Mouse (Mus musculus) kidney, adult 8-10 months (tissue): Measurements from ENCODE around the gene Tbc1d14.

Experiments
- DNase-seq, 2 experiments: peaks; one replicate each; pipeline ENCODE4 v3.0.0; 2022

Gene Tbc1d14

DNA sequence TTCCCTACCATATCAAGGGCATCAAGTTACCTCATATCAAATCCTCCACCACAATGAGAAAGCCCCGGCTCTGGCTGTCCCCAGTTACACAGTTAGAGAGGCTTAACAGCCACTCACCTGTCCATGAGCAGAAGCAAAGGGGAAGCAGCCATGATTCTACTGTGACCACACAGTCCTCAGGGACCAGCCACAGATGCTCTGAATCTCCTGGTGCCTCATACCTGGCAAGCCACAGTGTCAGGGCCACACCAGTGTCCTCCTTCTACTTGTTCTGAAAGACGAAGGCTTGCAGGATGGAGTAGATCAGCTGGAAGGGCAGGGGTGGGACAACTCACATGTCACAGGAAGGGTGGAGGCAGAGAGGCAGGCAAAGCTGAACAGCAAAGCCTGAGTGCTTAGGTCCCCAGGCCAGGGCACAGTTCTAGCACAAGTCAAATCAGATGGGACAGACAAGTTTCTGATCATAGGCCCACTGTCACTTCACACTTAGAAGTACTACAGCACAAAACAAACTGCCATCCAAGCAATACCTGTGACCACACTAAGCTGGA lies 39.9 kb downstream of the Tbc1d14 start:
- DNase-seq: no peak

DNA sequence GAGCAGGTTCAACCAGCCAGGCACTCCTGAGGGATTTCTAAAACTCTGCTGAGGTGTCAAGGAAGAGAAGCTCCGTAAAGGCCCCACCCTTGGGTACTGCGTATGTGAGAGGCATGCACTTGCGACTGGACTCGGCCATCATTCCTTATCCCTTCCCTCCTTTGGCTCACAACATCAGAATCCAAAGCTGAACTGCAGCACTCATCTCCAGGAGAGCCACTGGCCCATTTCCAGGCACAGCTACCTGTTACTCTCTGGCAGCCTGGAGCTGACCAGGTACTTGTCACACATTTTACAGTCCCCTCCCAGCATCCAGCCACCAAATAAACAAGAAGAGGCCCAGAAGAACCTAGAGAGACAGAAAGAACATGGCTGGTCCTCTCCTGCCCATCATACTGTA lies 40.7 kb downstream of the Tbc1d14 start:
- no peak for DNase-seq

DNA sequence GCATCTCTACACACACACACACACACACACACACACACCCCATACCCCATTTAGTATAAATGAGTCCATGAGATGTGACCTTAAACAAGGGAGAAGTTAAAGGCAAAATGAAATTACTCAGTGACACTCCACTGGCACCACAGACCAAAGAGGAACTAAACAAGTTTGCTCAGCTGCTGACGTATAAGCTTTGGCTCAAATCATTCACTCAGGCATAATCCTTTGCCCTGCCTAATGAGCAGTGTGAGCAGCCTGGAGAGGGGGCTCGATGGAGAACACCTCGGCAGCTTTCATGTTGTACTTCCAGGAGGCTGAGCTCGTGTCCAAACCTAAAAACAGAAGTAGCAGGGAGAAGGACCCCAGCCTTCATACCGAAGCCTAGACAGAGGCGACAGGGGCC lies 43.8 kb downstream of the Tbc1d14 start:
- DNase-seq: no peak

DNA sequence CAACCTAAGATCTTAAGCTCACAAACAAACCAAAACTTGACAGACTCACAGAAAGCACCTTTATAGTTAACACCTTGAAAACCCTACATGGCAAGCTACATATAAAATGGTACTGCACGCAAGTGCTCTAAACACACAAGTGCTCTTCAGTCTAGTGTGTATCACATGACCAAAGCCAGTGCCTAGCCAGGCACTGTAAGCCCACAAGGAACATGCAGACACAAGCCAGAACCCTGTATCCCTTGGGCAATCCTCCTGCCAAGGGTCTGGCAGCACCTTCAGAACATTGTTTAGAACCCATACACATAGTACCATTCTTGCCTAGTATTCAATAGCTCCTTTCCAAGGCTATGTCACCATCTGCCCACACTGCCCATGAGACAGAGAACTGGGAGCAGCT lies 48.3 kb downstream of the Tbc1d14 start:
- DNase-seq: no peak

DNA sequence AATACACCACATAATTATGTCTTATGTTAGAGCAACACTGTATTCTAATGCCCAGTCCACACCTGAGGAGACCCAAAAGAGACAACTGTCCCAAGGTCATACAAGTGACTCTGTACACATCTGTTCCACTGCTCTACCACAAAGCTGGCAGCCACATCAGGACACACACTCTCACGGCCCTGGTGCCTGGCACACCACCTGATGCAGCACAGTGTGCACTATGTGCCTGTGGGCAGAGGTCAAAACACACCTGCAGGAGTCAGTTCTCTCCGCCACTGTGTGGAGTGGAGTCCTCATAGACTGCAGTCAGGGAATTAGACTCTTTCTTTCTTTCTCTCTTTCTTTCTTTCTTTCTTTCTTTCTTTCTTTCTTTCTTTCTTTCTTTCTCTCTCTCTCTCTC lies 52.1 kb downstream of the Tbc1d14 start:
- peak; percentile 62 to 68 for DNase-seq

DNA sequence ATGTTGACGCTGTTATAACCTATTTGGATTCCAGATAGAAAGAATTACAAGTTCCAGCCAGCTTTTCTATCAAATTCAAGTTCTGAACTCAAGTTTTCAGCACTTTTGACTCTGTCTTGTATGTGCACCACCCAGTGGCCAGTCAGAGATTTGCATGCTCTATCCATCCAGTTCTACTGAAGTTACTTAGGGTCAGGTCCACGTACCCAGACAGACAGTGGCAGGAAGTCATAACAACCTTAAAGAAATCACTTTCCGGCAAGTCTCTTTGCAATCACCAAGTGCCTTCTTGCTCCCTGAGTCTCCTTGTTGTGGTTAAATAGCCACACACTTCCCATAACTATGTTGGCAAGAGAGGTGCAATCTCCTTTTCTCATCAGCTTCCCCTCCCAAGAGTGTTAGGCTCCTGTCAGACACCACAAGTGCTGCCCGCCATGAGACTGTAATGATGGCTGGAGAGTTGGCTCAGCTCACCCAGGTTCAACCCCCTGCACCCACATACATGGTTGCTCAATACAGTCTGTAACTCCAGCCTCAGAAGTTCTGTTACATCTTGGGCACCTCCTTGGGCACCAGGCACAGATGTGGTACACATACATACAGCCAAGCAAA lies 54.4 kb downstream of the Tbc1d14 start:
- peak in 1 of 2 experiments; percentile 75 for DNase-seq

DNA sequence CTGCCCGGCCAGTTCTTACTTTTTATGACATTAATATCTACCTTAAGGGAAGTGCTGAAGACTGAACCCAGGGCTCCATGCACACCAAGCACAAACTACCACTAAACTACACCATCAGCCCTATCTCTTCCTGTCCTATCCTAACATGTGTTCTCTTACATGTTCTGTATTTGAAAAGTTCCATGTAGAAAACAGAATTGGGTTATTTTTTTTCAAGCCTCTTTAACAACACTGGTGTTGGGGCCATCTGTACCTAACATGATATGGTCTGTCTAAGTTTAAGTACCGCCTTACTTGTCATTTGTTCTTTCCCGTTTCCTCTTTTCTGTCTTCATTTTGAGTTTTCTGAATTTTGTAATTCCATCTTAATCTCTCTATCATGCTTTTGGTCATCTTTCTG lies 56.7 kb downstream of the Tbc1d14 start:
- DNase-seq: no peak

DNA sequence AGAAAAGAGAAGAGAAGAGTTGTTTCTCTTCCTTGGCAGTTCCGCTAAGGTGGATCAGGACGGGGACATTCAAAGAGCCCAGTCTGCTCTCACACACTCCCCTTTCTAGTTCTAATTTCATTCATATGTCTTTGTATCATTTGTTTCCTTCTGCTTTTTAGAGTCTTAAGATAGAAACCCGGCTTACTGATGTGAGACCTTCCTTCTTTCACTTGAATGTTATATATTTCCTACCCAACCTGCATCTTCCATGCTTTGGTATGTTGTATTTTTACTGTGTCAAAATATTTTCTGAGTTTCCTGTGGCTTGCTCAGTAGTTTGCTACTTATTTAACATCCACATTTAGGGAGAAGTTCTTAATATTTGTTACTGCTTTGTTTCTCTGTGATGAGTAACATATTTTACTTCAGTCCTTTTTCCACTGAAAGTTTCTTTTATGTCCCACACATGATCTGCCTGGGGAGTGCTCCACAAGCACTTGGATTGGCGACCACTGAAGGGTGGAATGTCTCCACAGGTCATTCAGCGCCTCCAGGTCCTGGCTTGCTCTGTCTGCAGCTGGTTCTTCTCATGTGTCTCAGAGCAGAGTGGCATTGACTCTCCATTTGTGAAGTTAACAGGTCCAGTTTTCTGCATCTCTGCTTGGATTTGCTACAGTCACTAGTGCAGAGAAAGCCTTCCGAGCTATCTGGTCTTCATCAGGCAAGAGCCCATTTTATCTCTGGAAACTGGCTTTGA lies 57.5 kb downstream of the Tbc1d14 start:
- no peak for DNase-seq

DNA sequence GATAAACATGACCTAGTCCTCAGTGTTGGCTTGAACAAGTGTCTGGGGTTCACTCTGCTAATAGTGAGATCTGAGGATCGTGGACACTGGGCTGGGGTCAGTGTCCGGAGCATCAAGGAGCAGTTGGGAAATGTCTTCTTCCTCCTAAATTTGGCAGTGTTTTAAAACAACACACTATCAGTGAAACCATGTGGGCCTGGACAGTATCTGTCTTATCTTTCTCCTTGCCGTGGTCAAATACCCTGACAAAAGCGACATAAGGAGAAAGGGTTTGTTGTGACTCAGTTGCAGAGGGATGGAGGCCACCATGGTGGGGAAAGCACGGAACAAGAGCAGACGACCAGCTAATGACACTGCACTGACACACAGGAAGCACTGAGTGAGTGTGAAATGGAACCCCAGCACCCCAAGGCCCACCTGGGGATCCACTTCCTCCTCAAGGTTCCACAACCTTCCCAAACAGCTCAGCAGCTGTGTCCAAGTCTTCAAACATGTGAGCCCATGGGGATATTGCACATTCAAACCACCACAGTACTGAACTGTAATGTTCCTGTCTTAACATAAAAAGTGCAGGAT lies 58.5 kb downstream of the Tbc1d14 start:
- no peak for DNase-seq

DNA sequence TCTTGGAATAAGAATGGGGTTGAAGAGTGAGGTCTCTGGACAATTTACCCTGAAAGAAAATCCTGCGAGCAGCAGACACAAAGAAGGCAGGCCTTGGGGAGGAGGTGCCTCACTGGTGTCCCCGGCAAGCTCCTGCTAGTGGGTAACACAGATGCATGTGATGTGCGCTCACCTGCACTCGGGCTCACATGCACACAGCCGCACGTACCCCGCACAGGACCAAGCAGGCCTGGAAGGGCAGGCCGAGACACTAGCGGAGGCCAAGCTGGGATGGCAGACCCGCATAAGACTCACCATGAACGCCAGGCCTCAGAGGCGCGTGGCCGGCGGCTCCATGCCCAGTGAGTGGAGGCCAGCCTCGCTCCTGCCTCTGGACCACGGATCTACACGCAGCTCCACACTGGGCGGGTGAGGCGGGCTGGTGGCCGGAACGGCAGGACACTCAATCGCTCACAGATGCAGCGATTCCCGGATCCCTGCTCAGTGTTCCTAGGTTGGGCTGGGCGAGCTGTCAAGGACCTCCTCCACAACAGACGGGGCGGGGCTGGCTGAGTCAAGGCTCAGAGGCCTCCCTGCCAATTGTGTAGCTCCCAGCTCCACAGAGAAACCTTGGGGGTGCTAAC lies 62.8 kb downstream of the Tbc1d14 start:
- DNase-seq: peak; percentile 95 to 97

DNA sequence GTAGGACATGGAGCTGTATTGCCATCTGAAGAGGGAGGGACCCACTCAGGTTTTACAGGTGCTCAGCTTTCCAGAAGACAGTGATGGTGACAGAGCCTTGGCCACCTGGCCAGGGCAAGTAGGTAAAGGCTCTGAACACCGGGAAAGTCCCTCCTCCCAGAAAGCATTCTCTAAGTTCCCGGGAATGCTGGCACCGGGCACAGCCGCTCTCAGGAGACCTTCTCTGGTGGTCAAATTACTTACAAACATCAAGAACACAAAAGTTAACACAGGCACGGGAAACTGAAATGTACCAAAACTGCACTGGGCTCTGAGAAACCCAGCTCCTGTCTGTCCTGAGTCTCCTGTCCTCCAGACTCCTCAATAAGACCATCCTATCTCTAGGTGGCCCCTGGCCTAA lies 63.4 kb downstream of the Tbc1d14 start:
- no peak for DNase-seq

DNA sequence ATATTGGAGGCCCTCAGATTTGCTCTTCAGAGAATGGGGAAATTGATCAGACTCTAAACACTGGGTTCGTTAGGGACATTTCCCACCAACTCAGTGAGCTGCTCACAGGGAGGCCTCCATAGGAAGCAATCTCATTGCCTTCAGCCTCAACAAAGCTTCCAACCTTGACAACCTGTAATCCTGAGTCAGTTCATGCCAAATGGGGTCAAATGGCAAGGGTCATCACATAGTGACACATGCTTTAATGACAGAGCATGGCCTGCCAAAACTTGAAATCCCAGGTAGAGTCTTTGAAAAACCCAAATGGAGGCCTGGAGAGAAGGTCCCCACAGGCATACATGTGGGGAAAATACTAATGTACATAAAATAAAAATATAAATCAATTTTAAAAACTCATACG lies 66.2 kb downstream of the Tbc1d14 start:
- no peak for DNase-seq

DNA sequence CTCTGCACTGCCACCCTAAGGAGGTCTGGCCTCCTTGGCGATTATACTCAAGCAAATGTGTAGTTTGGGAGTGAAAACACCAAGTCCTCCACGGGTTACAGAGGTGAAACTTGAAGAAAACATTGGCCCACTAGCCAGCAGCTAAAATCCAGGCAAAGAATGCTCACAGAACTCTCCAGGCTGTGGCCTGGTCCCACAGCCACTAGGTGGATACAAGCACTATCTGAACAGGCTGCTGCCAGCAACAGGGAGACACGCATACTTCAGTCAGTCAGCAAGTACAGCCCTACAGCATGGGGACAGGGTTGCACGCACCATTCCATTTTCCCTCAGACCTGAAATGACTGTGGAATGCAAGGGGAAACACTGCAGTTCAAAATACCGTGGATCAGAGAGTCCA lies 66.8 kb downstream of the Tbc1d14 start:
- no peak for DNase-seq

DNA sequence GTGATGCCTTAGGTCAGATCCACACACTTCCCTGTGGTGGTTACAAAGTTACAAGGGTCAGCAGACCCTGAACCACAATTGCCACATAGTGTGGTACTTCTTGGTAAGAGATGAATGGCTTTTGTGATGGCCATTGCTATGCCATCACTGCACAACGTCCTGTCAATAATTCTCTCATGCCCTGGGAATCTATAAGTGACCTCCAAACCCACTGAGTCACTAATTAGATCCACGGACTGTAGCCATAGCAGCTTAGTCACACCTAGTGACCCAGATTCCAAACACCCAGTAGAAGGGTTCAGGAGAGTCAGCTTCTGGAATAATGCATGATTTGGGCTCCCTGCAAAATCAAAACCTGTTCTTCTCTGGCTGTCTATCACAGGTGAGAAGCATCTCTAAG lies 67.9 kb downstream of the Tbc1d14 start:
- peak in 1 of 2 experiments; percentile 43 for DNase-seq

DNA sequence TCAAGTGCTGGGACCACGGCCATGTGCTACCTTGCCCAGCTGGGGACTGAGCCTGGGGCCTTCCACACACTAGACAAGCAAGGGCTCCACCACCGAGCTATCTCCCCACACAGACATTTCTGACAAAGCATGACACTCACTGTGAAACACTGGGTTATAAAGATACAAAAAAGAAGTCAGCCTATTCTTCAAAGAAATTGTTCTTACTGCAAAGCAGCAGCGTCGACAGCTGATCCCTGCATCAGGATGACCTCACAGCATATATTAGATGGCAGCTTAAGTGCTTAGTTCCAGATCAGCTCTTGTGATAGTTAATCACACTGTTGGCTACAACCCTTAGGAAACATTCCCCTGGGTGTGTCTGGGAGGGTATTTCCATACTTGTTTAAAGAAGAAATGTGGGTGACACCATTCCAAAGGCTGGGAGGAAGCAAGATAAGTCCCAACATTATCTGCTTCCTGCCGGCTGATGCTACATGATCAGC lies 69.8 kb downstream of the Tbc1d14 start:
- no peak for DNase-seq

DNA sequence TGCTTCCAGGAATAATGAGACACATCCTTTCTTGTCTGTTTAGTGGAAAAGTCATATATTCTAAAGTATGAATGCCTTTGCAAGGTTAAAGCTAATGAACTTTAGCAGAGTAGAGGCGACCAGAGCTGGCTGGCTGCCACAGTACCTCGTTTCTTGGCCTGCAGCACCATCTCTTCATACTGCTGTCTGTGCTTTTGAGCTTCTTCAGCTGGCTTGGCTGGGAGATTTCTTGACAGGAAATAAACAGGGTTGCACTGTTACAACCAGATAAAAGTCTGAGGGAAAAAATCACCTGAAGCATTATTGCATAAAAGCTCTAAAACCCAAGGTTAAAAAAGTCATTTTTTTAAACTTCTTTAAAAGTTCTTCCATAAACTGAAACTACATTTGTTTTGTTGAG lies 70.3 kb downstream of the Tbc1d14 start:
- peak; percentile 49 to 61 for DNase-seq

DNA sequence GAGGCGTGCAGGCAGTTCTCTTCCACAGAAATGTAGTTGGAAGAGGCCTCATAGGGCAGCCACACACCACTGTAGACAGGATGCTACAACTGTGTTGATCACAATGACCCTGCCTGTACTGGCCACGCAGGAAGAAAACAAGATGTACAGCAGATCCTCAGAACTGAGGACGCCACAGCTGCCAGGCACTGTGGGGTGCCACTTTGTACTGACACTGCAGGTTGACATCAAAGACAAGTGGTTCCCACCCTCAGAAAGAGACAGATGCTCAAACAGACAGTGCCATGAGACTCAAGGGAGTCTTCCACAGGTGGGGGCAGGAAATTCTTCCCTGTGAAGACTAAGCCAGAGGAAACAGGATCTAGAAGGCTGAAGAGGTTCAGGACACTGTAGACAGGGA lies 73.3 kb downstream of the Tbc1d14 start:
- DNase-seq: no peak

DNA sequence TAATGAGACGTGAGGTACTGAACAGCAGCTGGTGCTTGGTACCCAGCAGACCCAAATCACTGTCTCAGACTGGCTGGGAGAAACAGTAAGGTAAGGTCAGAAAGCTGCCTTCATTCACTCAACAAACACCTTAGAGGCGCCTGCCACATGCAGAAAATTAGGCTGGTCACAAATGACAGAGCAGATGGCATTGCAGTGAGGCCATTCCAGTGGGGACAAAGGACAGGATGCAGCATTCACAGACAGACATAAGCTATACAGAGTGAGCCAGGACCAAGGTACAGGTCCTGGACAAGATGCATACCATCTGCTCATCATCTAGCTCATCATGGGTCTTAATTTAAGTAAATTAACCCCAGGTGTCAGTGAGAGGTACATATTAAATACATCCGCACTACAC lies 75.5 kb downstream of the Tbc1d14 start:
- no peak for DNase-seq

DNA sequence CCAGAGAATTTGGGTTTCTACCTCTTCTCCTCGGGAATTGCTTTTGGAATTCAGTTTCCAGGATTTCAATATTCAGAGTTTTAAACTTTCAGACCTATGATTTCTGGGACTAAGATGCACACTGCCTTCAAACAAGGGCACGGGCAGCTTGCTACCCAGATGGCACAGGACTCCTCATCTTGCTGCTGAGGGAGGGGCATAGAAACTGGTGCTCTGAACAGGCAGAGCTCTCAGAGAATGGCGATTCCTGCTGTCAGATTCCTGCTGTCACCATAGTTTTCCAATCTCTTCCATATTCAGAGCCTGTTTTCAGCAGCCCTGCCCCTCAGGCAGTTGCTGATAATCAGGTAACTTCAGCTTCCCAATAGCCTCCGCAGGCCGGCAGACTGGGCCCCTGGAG lies 77.5 kb downstream of the Tbc1d14 start:
- DNase-seq: no peak

DNA sequence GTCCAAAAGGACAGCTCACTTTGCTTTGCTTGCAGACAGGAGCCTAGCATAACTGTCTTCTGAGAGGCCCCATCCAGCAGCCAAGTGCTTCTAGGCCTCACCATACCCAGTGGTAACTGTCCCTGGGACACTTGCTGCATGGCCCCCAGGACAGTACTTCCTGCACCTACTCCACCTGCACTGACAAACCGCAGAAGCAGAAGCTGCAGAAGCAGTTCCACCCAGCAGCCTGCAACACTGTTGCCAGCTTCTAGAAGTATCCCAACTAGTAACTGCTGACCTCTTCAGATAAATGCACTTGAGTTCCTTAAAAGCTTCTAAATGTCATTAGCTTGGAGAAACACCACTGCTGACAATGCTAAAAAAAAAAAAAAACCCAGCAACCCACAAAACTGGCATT lies 78.0 kb downstream of the Tbc1d14 start:
- no peak for DNase-seq

DNA sequence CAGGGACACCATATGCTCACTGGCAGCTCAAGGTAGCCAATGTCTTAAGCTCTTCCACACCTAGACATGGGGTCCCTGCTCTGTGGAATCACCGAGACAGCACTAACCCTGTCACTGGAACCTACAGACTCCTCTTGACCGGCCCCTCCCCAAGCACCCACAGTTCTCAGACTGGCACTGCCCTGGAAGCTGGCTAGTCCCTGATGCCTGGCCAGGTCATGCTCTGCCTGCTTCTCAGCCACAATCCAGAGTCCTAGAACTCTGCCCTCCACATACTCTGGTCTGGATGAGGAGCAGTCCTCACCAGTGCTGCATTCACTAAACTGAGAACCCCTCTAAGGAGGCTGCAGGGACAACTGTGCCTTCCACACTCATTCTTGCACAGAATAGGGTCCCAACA lies 82.1 kb downstream of the Tbc1d14 start:
- no peak for DNase-seq

DNA sequence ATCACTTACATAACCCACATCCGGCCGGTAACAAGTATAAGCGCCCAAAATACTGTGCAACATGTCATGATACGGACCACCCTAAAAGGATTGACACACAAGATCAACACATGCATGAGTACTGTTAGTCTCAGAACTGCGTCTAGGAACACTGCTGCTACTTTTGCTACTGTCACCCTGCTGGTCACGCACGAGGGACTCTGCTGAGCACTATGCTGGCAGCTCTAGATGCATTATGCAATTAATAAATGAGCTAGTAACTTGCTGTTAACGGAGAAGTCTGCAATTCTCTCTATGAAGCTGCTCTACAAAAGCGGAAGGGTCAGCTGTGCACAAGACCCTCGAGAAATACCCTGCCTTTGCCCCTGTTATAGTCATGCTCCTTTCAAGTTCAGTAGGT lies 84.7 kb downstream of the Tbc1d14 start:
- peak in 1 of 2 experiments; percentile 53 for DNase-seq

DNA sequence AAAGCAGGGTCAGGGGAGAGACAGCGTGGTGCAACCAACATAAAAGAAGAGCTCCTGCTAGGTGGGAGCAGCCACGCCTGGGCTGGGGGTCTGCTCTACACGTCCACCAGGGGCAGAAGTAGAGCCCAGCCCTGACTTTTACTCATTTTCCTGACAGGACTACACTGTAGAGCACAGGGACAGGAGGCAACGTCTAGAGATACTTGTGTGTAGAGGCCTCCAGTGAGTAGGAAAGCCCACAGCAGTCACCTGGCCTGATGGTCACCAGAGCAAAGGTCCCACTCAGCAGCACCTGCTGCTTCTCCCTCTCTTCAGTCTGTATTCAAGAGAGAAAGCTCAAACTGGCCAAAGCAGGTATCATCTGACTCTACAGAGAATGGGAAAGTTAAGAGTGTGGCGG lies 87.4 kb downstream of the Tbc1d14 start:
- no peak for DNase-seq

DNA sequence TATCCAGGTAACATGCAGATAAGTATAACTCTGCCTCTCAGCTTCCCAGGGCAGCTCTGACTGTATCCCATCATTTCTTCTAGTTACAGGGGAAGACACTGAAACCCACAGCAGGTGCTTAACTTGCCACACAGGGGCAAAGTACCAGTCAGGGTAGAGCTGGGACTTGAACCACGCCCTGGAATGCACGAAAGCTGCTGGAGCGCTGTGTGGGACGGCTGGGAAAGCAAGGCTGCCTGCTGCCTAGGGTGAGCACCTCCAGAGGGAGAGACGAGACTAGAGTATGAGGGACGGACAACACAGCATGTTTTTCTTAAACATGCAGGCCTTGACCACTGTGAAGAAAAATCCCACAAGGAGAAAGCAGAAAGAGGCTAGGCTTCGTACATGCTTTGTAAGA lies 87.8 kb downstream of the Tbc1d14 start:
- no peak for DNase-seq
